Comparison of ENCODE assay signal across 16 mouse cellular contexts in genomic region chr6:99107081-99107482, GRCm38 (mm10).
A peak's percentile ranks its signal among the peaks of the same experiment; 100 is the strongest.
DNase-seq lines count a peak whose midpoint lies in the region; ATAC-seq and TF ChIP-seq lines count a peak whose summit lies in the region.
"Had no signal": no experiment of that assay in that cellular context is flagged by ENCODE, and none has a peak within 500 bp of the region (broad histone marks: within the 10 kb centered on the region; RNA-seq: fewer than 3 reads in every experiment).

No protein-coding gene starts in this region.

- no peak overlapping the region for H3K4me2 ChIP-seq in liver, embryonic 13.5 days
- H3K4me2 ChIP-seq in intestine, embryonic 15.5 days (replicated peaks) = no peak overlapping the region
- H3K4me2 ChIP-seq in stomach, embryonic 16.5 days (ENCODE audit: low read depth, low read length) = no peak overlapping the region
- H3K4me2 ChIP-seq in midbrain, postnatal 0 days (ENCODE audit: low read depth, low read length, poor library complexity, severe bottlenecking) = no peak overlapping the region
- H3K4me2 ChIP-seq: embryonic facial prominence, embryonic 15.5 days; forebrain, embryonic 12.5 days; limb, embryonic 13.5 days; midbrain, embryonic 12.5 days had no signal

- DNase-seq in frontal cortex, postnatal 36 days (ENCODE audit: low spot score in 2 of 2) = no peak
- DNase-seq in liver, embryonic 13.5 days = no peak
- no peak for DNase-seq in liver
- DNase-seq in midbrain, postnatal 0 days (ENCODE audit: low spot score) = no peak
- no peak for DNase-seq in layer of hippocampus, postnatal 36 days
- DNase-seq: cerebellum, postnatal 25 days; kidney, postnatal 10 days; lung, postnatal 14 days; thymus, adult 18-20 months had no signal

- H3K27ac ChIP-seq in liver, embryonic 13.5 days = no peak overlapping the region
- H3K27ac ChIP-seq in intestine, embryonic 15.5 days = peak overlapping the region; percentile 51; the same call in 1 of the 2 replicates
- no peak overlapping the region for H3K27ac ChIP-seq in stomach, embryonic 16.5 days (ENCODE audit: low read length)
- H3K27ac ChIP-seq in midbrain, postnatal 0 days (ENCODE audit: low read depth, low read length) = no peak overlapping the region
- H3K27ac ChIP-seq: embryonic facial prominence, embryonic 15.5 days; forebrain, embryonic 12.5 days; limb, embryonic 13.5 days; midbrain, embryonic 12.5 days had no signal

- H3K9ac ChIP-seq in liver, embryonic 13.5 days = no peak overlapping the region
- no peak overlapping the region for H3K9ac ChIP-seq in intestine, embryonic 15.5 days
- no peak overlapping the region for H3K9ac ChIP-seq in stomach, embryonic 16.5 days (ENCODE audit: low read length)
- no peak overlapping the region for H3K9ac ChIP-seq in midbrain, postnatal 0 days (replicated peaks; ENCODE audit: low read length, poor library complexity, severe bottlenecking)
- H3K9ac ChIP-seq: embryonic facial prominence, embryonic 15.5 days; forebrain, embryonic 12.5 days; limb, embryonic 13.5 days; midbrain, embryonic 12.5 days had no signal

- H3K27me3 ChIP-seq in liver, embryonic 13.5 days = no peaks in the 10 kb centered on the region
- H3K27me3 ChIP-seq in intestine, embryonic 15.5 days (replicated peaks) = no peaks in the 10 kb centered on the region
- H3K27me3 ChIP-seq in stomach, embryonic 16.5 days (ENCODE audit: control insufficient read depth, insufficient read depth, low read length) = no peaks in the 10 kb centered on the region
- no peaks in the 10 kb centered on the region for H3K27me3 ChIP-seq in midbrain, postnatal 0 days (ENCODE audit: insufficient read depth, low read length)
- H3K27me3 ChIP-seq: embryonic facial prominence, embryonic 15.5 days; limb, embryonic 13.5 days; midbrain, embryonic 12.5 days had no signal

- H3K36me3 ChIP-seq in liver, embryonic 13.5 days = no peaks in the 10 kb centered on the region
- H3K36me3 ChIP-seq in intestine, embryonic 15.5 days = no peaks in the 10 kb centered on the region
- no peaks in the 10 kb centered on the region for H3K36me3 ChIP-seq in stomach, embryonic 16.5 days (ENCODE audit: control insufficient read depth, insufficient read depth, low read length)
- no peaks in the 10 kb centered on the region for H3K36me3 ChIP-seq in midbrain, postnatal 0 days (ENCODE audit: insufficient read depth, low read length)
- H3K36me3 ChIP-seq: embryonic facial prominence, embryonic 15.5 days; forebrain, embryonic 12.5 days; limb, embryonic 13.5 days; midbrain, embryonic 12.5 days had no signal

- WGBS in liver, embryonic 13.5 days (ENCODE audit: insufficient replicate concordance) = 54% methylated on average over 6 of the region's 6 CpGs
- WGBS in intestine, embryonic 15.5 days = 41% methylated on average over 6 of the region's 6 CpGs
- 46% methylated on average over 6 of the region's 6 CpGs for WGBS in stomach, embryonic 16.5 days
- WGBS in midbrain, postnatal 0 days = 95% methylated on average over 6 of the region's 6 CpGs

- H3K4me3 ChIP-seq in liver, embryonic 13.5 days (replicated peaks) = no peak overlapping the region
- no peak overlapping the region for H3K4me3 ChIP-seq in intestine, embryonic 15.5 days (replicated peaks)
- H3K4me3 ChIP-seq in stomach, embryonic 16.5 days (replicated peaks; ENCODE audit: low read length) = no peak overlapping the region
- no peak overlapping the region for H3K4me3 ChIP-seq in midbrain, postnatal 0 days (ENCODE audit: low read depth, low read length)
- H3K4me3 ChIP-seq: embryonic facial prominence, embryonic 15.5 days; forebrain, embryonic 12.5 days; limb, embryonic 13.5 days; midbrain, embryonic 12.5 days had no signal

- no peaks in the 10 kb centered on the region for H3K9me3 ChIP-seq in liver, embryonic 13.5 days (replicated peaks)
- H3K9me3 ChIP-seq in intestine, embryonic 15.5 days = no peaks in the 10 kb centered on the region
- H3K9me3 ChIP-seq in stomach, embryonic 16.5 days (replicated peaks; ENCODE audit: control insufficient read depth, low read length) = no peaks in the 10 kb centered on the region
- no peaks in the 10 kb centered on the region for H3K9me3 ChIP-seq in midbrain, postnatal 0 days (ENCODE audit: low read length)
- H3K9me3 ChIP-seq: embryonic facial prominence, embryonic 15.5 days; forebrain, embryonic 12.5 days; limb, embryonic 13.5 days; midbrain, embryonic 12.5 days had no signal

- TF ChIP-seq CTCF in midbrain, postnatal 0 days (IDR thresholded peaks at IDR 0.05) = no peak

- H3K4me1 ChIP-seq in liver, embryonic 13.5 days (replicated peaks) = peaks cover 34% of the 10 kb centered on the region
- peaks cover 11% of the 10 kb centered on the region for H3K4me1 ChIP-seq in intestine, embryonic 15.5 days (replicated peaks)
- H3K4me1 ChIP-seq in stomach, embryonic 16.5 days (ENCODE audit: control insufficient read depth, insufficient read depth, low read length) = peaks cover 27% of the 10 kb centered on the region; the same call in 1 of the 2 replicates
- no peaks in the 10 kb centered on the region for H3K4me1 ChIP-seq in midbrain, postnatal 0 days (ENCODE audit: insufficient read depth, low read length)
- H3K4me1 ChIP-seq: embryonic facial prominence, embryonic 15.5 days had no signal

- ATAC-seq in frontal cortex, adult (ENCODE audit: low TSS enrichment) = peak; percentile 28; the same call in 1 of the 2 replicates
- peak; percentile 59 for ATAC-seq in liver, embryonic 13.5 days (ENCODE audit: low read depth)
- ATAC-seq in intestine, embryonic 15.5 days = no peak
- 0 out of 2 replicates have a peak, but pooled peaks have one; percentile 26 for ATAC-seq in stomach, embryonic 16.5 days (ENCODE audit: insufficient read depth, low FRiP score)
- no peak for ATAC-seq in midbrain, postnatal 0 days (ENCODE audit: low FRiP score)

Comparison
In these comparisons a context has a peak if more than half of its experiments do, and no peak if none do; other contexts are left out.
1. ATAC-seq: peak in frontal cortex, adult (single experiment), liver, embryonic 13.5 days (single experiment) and stomach, embryonic 16.5 days (single experiment); none in intestine, embryonic 15.5 days (single experiment) and midbrain, postnatal 0 days (single experiment).